Mouse (Mus musculus): ENCODE measurements around the gene Cnih3. TPM values are rescaled to one million over a fixed set of nuclear protein-coding genes. Genes with fewer than 3 reads are reported as not detected.

The Cnih3 gene
- total and polyA plus RNA-seq, 3 experiments, result 0.04 TPM; not detected in 2

GRCm38 (mm10) chr1:181410647-181411254 is 58.3 kb downstream of the Cnih3 start:
- Histone ChIP-seq H3K36me3 (ENCODE audit: control insufficient read depth, insufficient read depth, low read length) (no peaks in the 10 kb centered on the region), H3K79me2 (replicated peaks; ENCODE audit: control insufficient read depth, insufficient read depth, low read length) (no peaks in the 10 kb centered on the region), H3K4me3 (no peak overlapping the region), H3K4me1 (ENCODE audit: control insufficient read depth, insufficient read depth, low read length) (no peaks in the 10 kb centered on the region), H3K9ac (ENCODE audit: low read depth, low read length) (no peak overlapping the region), H3K27me3 (ENCODE audit: control insufficient read depth, insufficient read depth, low read length) (no peaks in the 10 kb centered on the region), H3K27ac (no peak overlapping the region)
- TF ChIP-seq POLR2A (IDR thresholded peaks at IDR 0.05; ENCODE audit: insufficient read depth, low read depth, low read length) (no peak), EP300 (IDR thresholded peaks at IDR 0.05; ENCODE audit: insufficient read depth, low read depth, low read length) (no peak), CTCF (IDR thresholded peaks at IDR 0.05) (no peak)
- intact Hi-C loops (cut with DNase I), result no loop called here
- DNase-seq, result no peak
- 66% methylated on average over 8 of the region's 8 CpGs for WGBS

GRCm38 (mm10) chr1:181414985-181415384 is 62.6 kb downstream of the Cnih3 start:
- Histone ChIP-seq H3K4me1 (ENCODE audit: control insufficient read depth, insufficient read depth, low read length) (no peaks in the 10 kb centered on the region; the same call in 1 of the 2 replicates), H3K36me3 (ENCODE audit: control insufficient read depth, insufficient read depth, low read length) (no peaks in the 10 kb centered on the region), H3K27me3 (ENCODE audit: control insufficient read depth, insufficient read depth, low read length) (no peaks in the 10 kb centered on the region), H3K27ac (no peak overlapping the region), H3K4me3 (no peak overlapping the region), H3K79me2 (replicated peaks; ENCODE audit: control insufficient read depth, insufficient read depth, low read length) (no peaks in the 10 kb centered on the region), H3K9ac (ENCODE audit: low read depth, low read length) (no peak overlapping the region)
- intact Hi-C loops (cut with DNase I), result no loop called here
- 74% methylated on average over 2 of the region's 2 CpGs for WGBS
- DNase-seq, result no peak
- TF ChIP-seq EP300 (IDR thresholded peaks at IDR 0.05; ENCODE audit: insufficient read depth, low read depth, low read length) (no peak), POLR2A (IDR thresholded peaks at IDR 0.05; ENCODE audit: insufficient read depth, low read depth, low read length) (no peak), CTCF (IDR thresholded peaks at IDR 0.05) (no peak)

- 72% methylated on average over 9 of the region's 9 CpGs for WGBS
- intact Hi-C loops (cut with DNase I), result no loop called here
- no peak overlapping the region for H3K9ac ChIP-seq (ENCODE audit: low read depth, low read length)
- TF ChIP-seq EP300 (IDR thresholded peaks at IDR 0.05; ENCODE audit: insufficient read depth, low read depth, low read length) (no peak), CTCF (IDR thresholded peaks at IDR 0.05) (no peak), POLR2A (IDR thresholded peaks at IDR 0.05; ENCODE audit: insufficient read depth, low read depth, low read length) (no peak)
- H3K27me3 ChIP-seq (ENCODE audit: control insufficient read depth, insufficient read depth, low read length), result no peaks in the 10 kb centered on the region
- no peak for DNase-seq
- H3K79me2 ChIP-seq (replicated peaks; ENCODE audit: control insufficient read depth, insufficient read depth, low read length), result no peaks in the 10 kb centered on the region
- no peak overlapping the region for H3K27ac ChIP-seq
- H3K36me3 ChIP-seq (ENCODE audit: control insufficient read depth, insufficient read depth, low read length), result no peaks in the 10 kb centered on the region
- H3K4me3 ChIP-seq, result no peak overlapping the region
- no peaks in the 10 kb centered on the region; the same call in 1 of the 2 replicates for H3K4me1 ChIP-seq (ENCODE audit: control insufficient read depth, insufficient read depth, low read length)
Measured at GRCm38 (mm10) chr1:181416841-181417240, 64.4 kb downstream of the Cnih3 start.

DNA sequence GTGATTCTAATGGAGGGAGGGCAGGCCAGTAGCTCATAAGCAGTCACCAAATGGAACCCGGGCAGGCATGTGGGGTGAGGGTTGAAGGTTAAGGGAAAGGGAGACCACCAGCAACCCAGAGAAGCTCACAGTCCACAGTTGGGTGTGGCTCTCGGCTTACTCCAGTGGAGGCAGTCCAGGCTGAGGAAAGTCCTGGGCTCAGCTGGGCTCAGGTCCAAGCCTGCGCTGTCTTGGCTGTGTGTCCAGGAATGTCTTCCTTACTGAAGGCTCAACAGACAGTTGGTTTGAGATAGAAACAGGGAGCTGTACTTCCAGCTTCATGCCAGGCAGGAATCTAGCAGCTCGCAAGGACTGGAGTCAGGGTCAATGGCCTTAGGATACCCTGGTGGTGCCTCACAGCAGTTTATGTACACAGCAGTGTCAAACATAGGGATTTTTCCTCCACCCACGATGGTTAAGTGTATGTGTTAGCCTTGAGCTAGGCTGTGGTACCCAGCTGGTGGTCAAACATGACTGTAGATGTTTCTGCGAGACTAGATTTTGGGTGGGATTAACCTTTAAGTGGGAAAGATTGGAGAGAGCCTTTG is 65.6 kb downstream of the Cnih3 start:
- intact Hi-C loops (cut with DNase I), result no loop called here
- TF ChIP-seq POLR2A (IDR thresholded peaks at IDR 0.05; ENCODE audit: insufficient read depth, low read depth, low read length) (no peak), EP300 (IDR thresholded peaks at IDR 0.05; ENCODE audit: insufficient read depth, low read depth, low read length) (no peak), CTCF (IDR thresholded peaks at IDR 0.05) (no peak)
- Histone ChIP-seq H3K27me3 (ENCODE audit: control insufficient read depth, insufficient read depth, low read length) (no peaks in the 10 kb centered on the region), H3K27ac (no peak overlapping the region), H3K4me1 (ENCODE audit: control insufficient read depth, insufficient read depth, low read length) (no peaks in the 10 kb centered on the region; the same call in 1 of the 2 replicates), H3K9ac (ENCODE audit: low read depth, low read length) (no peak overlapping the region), H3K79me2 (replicated peaks; ENCODE audit: control insufficient read depth, insufficient read depth, low read length) (no peaks in the 10 kb centered on the region), H3K36me3 (ENCODE audit: control insufficient read depth, insufficient read depth, low read length) (no peaks in the 10 kb centered on the region), H3K4me3 (no peak overlapping the region)
- WGBS, result 43% methylated on average over 6 of the region's 6 CpGs
- peak; percentile 40 to 55 for DNase-seq

- Histone ChIP-seq H3K4me1 (ENCODE audit: control insufficient read depth, insufficient read depth, low read length) (no peaks in the 10 kb centered on the region; the same call in 1 of the 2 replicates), H3K36me3 (ENCODE audit: control insufficient read depth, insufficient read depth, low read length) (no peaks in the 10 kb centered on the region), H3K79me2 (replicated peaks; ENCODE audit: control insufficient read depth, insufficient read depth, low read length) (no peaks in the 10 kb centered on the region), H3K4me3 (no peak overlapping the region), H3K27me3 (ENCODE audit: control insufficient read depth, insufficient read depth, low read length) (no peaks in the 10 kb centered on the region), H3K27ac (no peak overlapping the region), H3K9ac (ENCODE audit: low read depth, low read length) (no peak overlapping the region)
- WGBS, result 34% methylated on average over 11 of the region's 11 CpGs
- DNase-seq, result peak in 1 of 2 experiments; percentile 5
- TF ChIP-seq CTCF (IDR thresholded peaks at IDR 0.05) (no peak), POLR2A (IDR thresholded peaks at IDR 0.05; ENCODE audit: insufficient read depth, low read depth, low read length) (no peak), EP300 (IDR thresholded peaks at IDR 0.05; ENCODE audit: insufficient read depth, low read depth, low read length) (no peak)
- intact Hi-C loops (cut with DNase I), result no loop called here
Measured at GRCm38 (mm10) chr1:181420080-181420536, 67.7 kb downstream of the Cnih3 start.

DNA sequence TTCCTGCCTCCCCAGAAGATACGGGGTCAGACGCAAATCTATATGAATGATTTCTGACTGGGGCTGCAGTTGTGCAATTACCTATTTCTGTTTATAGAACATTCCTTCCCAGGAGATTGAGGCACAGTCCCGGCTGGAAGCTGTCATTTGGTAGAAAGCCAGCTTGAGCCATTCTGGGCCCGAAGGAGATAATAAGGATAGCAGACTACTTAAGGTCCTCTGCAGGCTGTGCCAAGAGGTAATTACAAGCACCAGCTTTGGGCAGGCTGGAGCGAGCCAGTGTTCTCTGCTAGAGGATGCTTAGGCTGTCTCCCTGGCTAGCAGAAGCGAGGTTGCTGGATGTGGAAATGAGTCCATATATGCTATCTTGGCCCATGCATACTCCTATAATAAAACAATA is 70.4 kb downstream of the Cnih3 start:
- Histone ChIP-seq H3K27me3 (ENCODE audit: control insufficient read depth, insufficient read depth, low read length) (no peaks in the 10 kb centered on the region), H3K79me2 (replicated peaks; ENCODE audit: control insufficient read depth, insufficient read depth, low read length) (no peaks in the 10 kb centered on the region), H3K4me3 (no peak overlapping the region), H3K36me3 (ENCODE audit: control insufficient read depth, insufficient read depth, low read length) (no peaks in the 10 kb centered on the region), H3K27ac (no peak overlapping the region), H3K9ac (ENCODE audit: low read depth, low read length) (no peak overlapping the region), H3K4me1 (ENCODE audit: control insufficient read depth, insufficient read depth, low read length) (no peaks in the 10 kb centered on the region; the same call in 1 of the 2 replicates)
- TF ChIP-seq EP300 (IDR thresholded peaks at IDR 0.05; ENCODE audit: insufficient read depth, low read depth, low read length) (no peak), CTCF (IDR thresholded peaks at IDR 0.05) (no peak), POLR2A (IDR thresholded peaks at IDR 0.05; ENCODE audit: insufficient read depth, low read depth, low read length) (no peak)
- intact Hi-C loops (cut with DNase I), result no loop called here
- DNase-seq, result no peak
- 53% methylated on average over 6 of the region's 6 CpGs for WGBS

All from heart, adult 2 months (tissue).